Mouse (Mus musculus) cerebellum, postnatal 25 days (tissue): ENCODE results near the gene Gan.

Source experiments
- DNase-seq, 2 experiments: peaks; one replicate each; pipeline ENCODE4 v3.0.0; 2021; ENCODE audit warnings: mixed read lengths in 2 of 2

Gene Gan

GRCm38 (mm10) chr8:117256292-117256938 is 98.5 kb downstream of the Gan start:
- peak; percentile 95 to 97 for DNase-seq

GRCm38 (mm10) chr8:117257029-117257820 is 99.3 kb downstream of the Gan start, which contains the start of gene Cmip:
Cmip (plus strand) TSS chr8:117257064.
- peak; percentile 60 to 62 for DNase-seq

GRCm38 (mm10) chr8:117257821-117258575 is 100.1 kb downstream of the Gan start:
- peak; percentile 17 to 25 for DNase-seq

DNA sequence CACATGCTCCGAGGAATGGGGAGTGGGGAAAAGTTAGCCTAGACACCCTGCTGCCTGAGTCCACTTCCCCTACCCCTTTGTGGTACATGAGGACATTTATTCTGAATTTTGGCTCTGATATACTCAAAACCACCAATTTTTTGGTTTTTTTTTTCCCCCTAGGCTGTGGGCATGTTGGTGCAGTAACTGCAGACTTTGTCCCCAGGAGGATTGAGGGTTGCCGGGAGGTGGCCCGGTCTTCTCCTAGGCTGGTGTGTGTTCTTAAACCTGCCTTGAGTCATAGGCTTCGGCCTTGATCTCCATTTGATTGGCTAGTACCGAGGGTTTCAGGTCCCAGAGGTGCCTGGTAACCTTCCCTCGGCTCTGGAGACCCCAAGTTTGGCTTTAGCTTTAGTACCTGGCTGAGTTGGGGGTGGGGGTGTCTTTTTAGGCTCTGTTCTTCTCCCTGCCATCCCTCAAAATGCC is 100.7 kb downstream of the Gan start:
- no peak for DNase-seq

- peak in 1 of 2 experiments; percentile 18 for DNase-seq
These were observed 101.6 kb downstream of the Gan start for GRCm38 (mm10) chr8:117259431-117260001.

GRCm38 (mm10) chr8:117260234-117260929 is 102.4 kb downstream of the Gan start:
- DNase-seq, result no peak

GRCm38 (mm10) chr8:117260930-117261475 is 103.1 kb downstream of the Gan start:
- no peak for DNase-seq

GRCm38 (mm10) chr8:117261702-117262101 is 103.8 kb downstream of the Gan start:
- DNase-seq, result no peak

DNA sequence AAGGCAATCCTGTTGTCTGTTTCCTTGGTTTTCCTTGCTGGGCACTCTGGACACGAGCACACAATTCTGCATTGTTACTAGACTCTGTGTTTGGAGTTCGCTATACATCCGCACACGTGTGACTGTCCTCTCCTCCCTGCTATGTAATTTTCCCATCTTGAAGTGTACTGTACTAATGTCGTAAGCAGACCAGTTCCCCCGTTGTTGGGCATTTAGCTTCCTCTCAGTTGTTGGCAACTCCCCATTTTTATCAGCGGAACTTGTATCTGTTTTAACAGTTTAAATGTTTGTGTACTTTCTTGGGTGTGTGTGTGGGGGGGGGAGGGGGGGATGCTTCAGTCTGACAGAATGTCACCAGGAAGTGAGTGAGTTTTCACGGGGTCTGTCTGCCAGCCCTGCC is 104.8 kb downstream of the Gan start:
- no peak for DNase-seq

DNA sequence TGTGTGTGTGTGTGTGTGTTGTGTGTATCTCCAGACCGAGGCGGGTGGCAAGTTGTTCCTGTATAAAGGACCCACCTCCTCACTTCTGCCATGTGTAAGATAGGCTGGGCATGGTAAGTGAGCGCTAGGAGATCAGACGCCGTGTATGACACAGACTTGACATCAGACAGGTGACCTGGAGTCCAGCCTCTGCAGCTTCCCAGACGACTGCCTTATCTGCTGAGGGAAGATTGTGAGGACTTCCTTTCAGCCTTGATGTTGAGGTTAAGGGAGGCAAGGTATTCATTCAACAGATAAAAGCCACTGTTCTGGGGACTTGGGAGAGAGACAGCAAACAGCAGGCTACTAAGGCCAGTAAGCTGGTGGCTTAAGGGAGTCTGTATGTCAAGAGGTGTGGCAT is 105.5 kb downstream of the Gan start:
- no peak for DNase-seq

DNA sequence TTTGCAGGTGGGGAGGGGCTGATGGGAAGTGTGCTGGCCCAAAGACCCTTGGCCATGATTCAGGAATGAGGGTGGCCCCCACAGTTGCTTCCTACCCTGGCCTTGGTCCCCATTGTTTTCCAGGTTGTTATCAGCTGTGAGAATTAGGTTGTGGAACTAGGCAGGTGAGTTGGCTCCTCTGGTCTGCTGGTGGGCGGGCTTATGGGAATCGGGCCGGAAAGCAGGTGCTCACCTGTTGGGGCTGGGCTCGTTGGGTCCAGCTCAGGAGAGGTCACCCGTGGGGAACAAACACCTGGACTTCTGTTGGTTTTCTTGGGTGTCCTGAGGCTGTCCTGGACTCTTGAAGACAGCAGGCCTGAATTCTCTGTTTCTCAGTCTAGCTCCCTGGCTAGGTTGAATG is 107.1 kb downstream of the Gan start:
- no peak for DNase-seq
